Mouse (Mus musculus): ENCODE results near the gene Bsn. TPM values are rescaled to one million over a fixed set of nuclear protein-coding genes. Genes with fewer than 3 reads are reported as not detected.

Bsn gene
- 2.5 and 3.0 TPM in 2 replicates for polyA plus RNA-seq (2012; ENCODE audit: insufficient read depth, insufficient read length, missing spikeins)

- Histone ChIP-seq H3K4me3 (ENCODE audit: insufficient read depth, low read length) (peak within 1 kb of the TSS; percentile 55), H3K27ac (ENCODE audit: insufficient read depth, low read depth, low read length) (no peak within 1 kb of the TSS), H3K4me1 (ENCODE audit: control insufficient read depth, insufficient read depth, low read length) (no peaks in the 10 kb centered on the region)
- TF ChIP-seq POLR2A (IDR thresholded peaks at IDR 0.05; ENCODE audit: borderline replicate concordance, low read depth, low read length), result no peak
- no peak for TF ChIP-seq CTCF (IDR thresholded peaks at IDR 0.05; ENCODE audit: low read depth, low read length)
Measured at GRCm38 (mm10) chr9:108189787-108190679, at the start of gene Bsn. Gene Bsn (minus strand): TSS chr9:108190384.

GRCm38 (mm10) chr9:108239951-108240350 is 49.8 kb upstream of the Bsn start:
- Histone ChIP-seq H3K4me1 (ENCODE audit: control insufficient read depth, insufficient read depth, low read length) (peaks cover 3% of the 10 kb centered on the region; the same call in 1 of the 2 replicates), H3K27ac (ENCODE audit: insufficient read depth, low read depth, low read length) (no peak overlapping the region), H3K4me3 (ENCODE audit: insufficient read depth, low read length) (no peak overlapping the region)
- TF ChIP-seq POLR2A (IDR thresholded peaks at IDR 0.05; ENCODE audit: borderline replicate concordance, low read depth, low read length) (no peak), CTCF (IDR thresholded peaks at IDR 0.05; ENCODE audit: low read depth, low read length) (no peak)

- H3K27ac ChIP-seq (ENCODE audit: insufficient read depth, low read depth, low read length), result no peak overlapping the region
- H3K4me1 ChIP-seq (ENCODE audit: control insufficient read depth, insufficient read depth, low read length), result peaks cover 5% of the 10 kb centered on the region; the same call in 1 of the 2 replicates
- no peak overlapping the region for H3K4me3 ChIP-seq (ENCODE audit: insufficient read depth, low read length)
- TF ChIP-seq POLR2A (IDR thresholded peaks at IDR 0.05; ENCODE audit: borderline replicate concordance, low read depth, low read length), result no peak
- no peak for TF ChIP-seq CTCF (IDR thresholded peaks at IDR 0.05; ENCODE audit: low read depth, low read length)
Measured at GRCm38 (mm10) chr9:108238831-108239230, 48.6 kb upstream of the Bsn start.

GRCm38 (mm10) chr9:108238402-108238801 is 48.2 kb upstream of the Bsn start:
- H3K27ac ChIP-seq (ENCODE audit: insufficient read depth, low read depth, low read length), result no peak overlapping the region
- no peak overlapping the region for H3K4me3 ChIP-seq (ENCODE audit: insufficient read depth, low read length)
- TF ChIP-seq POLR2A (IDR thresholded peaks at IDR 0.05; ENCODE audit: borderline replicate concordance, low read depth, low read length) (no peak), CTCF (IDR thresholded peaks at IDR 0.05; ENCODE audit: low read depth, low read length) (no peak)
- peaks cover 5% of the 10 kb centered on the region; the same call in 1 of the 2 replicates for H3K4me1 ChIP-seq (ENCODE audit: control insufficient read depth, insufficient read depth, low read length)

GRCm38 (mm10) chr9:108234682-108235081 is 44.5 kb upstream of the Bsn start:
- Histone ChIP-seq H3K4me3 (ENCODE audit: insufficient read depth, low read length) (no peak overlapping the region), H3K27ac (ENCODE audit: insufficient read depth, low read depth, low read length) (no peak overlapping the region), H3K4me1 (ENCODE audit: control insufficient read depth, insufficient read depth, low read length) (peaks cover 8% of the 10 kb centered on the region; the same call in 1 of the 2 replicates)
- TF ChIP-seq POLR2A (IDR thresholded peaks at IDR 0.05; ENCODE audit: borderline replicate concordance, low read depth, low read length), result no peak
- no peak for TF ChIP-seq CTCF (IDR thresholded peaks at IDR 0.05; ENCODE audit: low read depth, low read length)

- no peak overlapping the region for H3K27ac ChIP-seq (ENCODE audit: insufficient read depth, low read depth, low read length)
- TF ChIP-seq POLR2A (IDR thresholded peaks at IDR 0.05; ENCODE audit: borderline replicate concordance, low read depth, low read length), result no peak
- no peak for TF ChIP-seq CTCF (IDR thresholded peaks at IDR 0.05; ENCODE audit: low read depth, low read length)
- no peak overlapping the region for H3K4me3 ChIP-seq (ENCODE audit: insufficient read depth, low read length)
- H3K4me1 ChIP-seq (ENCODE audit: control insufficient read depth, insufficient read depth, low read length), result peaks cover 8% of the 10 kb centered on the region; the same call in 1 of the 2 replicates
Measured at GRCm38 (mm10) chr9:108232908-108233307, 42.7 kb upstream of the Bsn start.

- H3K4me3 ChIP-seq (ENCODE audit: insufficient read depth, low read length), result no peak overlapping the region
- H3K4me1 ChIP-seq (ENCODE audit: control insufficient read depth, insufficient read depth, low read length), result peaks cover 3% of the 10 kb centered on the region; the same call in 1 of the 2 replicates
- no peak overlapping the region for H3K27ac ChIP-seq (ENCODE audit: insufficient read depth, low read depth, low read length)
- TF ChIP-seq CTCF (IDR thresholded peaks at IDR 0.05; ENCODE audit: low read depth, low read length), result no peak
- TF ChIP-seq POLR2A (IDR thresholded peaks at IDR 0.05; ENCODE audit: borderline replicate concordance, low read depth, low read length), result no peak
Measured at GRCm38 (mm10) chr9:108227911-108228649, 37.9 kb upstream of the Bsn start.

GRCm38 (mm10) chr9:108225166-108225565 is 35.0 kb upstream of the Bsn start:
- Histone ChIP-seq H3K27ac (ENCODE audit: insufficient read depth, low read depth, low read length) (no peak overlapping the region), H3K4me3 (ENCODE audit: insufficient read depth, low read length) (no peak overlapping the region), H3K4me1 (ENCODE audit: control insufficient read depth, insufficient read depth, low read length) (peaks cover 16% of the 10 kb centered on the region)
- TF ChIP-seq CTCF (IDR thresholded peaks at IDR 0.05; ENCODE audit: low read depth, low read length) (no peak), POLR2A (IDR thresholded peaks at IDR 0.05; ENCODE audit: borderline replicate concordance, low read depth, low read length) (no peak)

GRCm38 (mm10) chr9:108223633-108224032 is 33.4 kb upstream of the Bsn start:
- TF ChIP-seq POLR2A (IDR thresholded peaks at IDR 0.05; ENCODE audit: borderline replicate concordance, low read depth, low read length) (no peak), CTCF (IDR thresholded peaks at IDR 0.05; ENCODE audit: low read depth, low read length) (no peak)
- Histone ChIP-seq H3K27ac (ENCODE audit: insufficient read depth, low read depth, low read length) (no peak overlapping the region), H3K4me3 (ENCODE audit: insufficient read depth, low read length) (no peak overlapping the region), H3K4me1 (ENCODE audit: control insufficient read depth, insufficient read depth, low read length) (peaks cover 29% of the 10 kb centered on the region)
